Mouse (Mus musculus): ENCODE measurements around the gene Reg3d.
"Not testable (repeated sequence)": the region's sequence is repeated elsewhere in the genome, so short reads cannot be mapped to it uniquely, and the experiment has no call there.

The Reg3d gene

GRCm38 (mm10) chr6:78378765-78379164 is at the start of gene Reg3d:
Reg3d (minus strand) TSS chr6:78378865.
- in situ Hi-C loops (cut with MboI, MseI): no loop called here

DNA sequence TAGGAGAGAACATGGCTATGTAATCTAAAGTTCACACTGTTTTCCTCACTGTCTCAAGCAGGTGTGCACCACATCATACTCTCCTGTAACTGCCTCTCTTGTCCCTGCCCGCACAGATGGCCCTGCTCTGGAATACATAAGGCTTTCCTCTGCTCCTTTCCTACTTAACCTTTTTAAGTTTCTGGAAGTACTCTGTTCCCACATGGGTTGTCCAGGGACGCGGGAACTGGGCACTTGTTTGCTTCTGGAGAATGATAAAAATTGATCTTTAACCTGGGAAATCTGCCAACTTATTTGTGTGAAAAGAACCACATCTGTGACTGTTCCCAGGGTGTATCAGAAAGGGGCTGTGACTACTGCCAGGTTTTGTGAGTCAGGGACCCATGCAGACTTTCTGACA is 46.8 kb upstream of the Reg3d start:
- in situ Hi-C loops (cut with MboI, MseI): no loop called here

DNA sequence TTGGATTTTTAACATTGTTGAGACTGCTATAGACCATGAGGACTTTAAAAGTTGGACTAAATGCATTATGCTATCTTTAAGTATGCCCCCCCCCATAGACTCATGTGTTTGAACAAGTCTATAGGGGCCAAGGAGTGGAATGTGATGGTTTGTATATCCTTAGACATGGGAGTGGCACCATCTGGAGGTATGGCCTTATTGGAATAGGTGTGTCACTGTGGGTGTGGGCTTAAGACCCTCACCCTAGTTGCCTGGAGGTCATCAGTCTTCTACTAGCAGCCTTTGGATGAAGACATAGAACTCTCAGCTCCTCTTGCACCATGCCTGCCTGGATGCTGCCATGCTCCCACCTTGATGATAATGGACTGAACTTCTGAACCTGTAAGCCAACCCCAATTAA is 43.7 kb upstream of the Reg3d start, which contains the start of gene Reg1:
Reg1 (plus strand) TSS at position 301 of the 400 bp plus-strand sequence.
- in situ Hi-C loops (cut with MboI, MseI): loop anchor here in 1 of 2 experiments (5.0 kb wide), 1 partner anchor 50 kb away; the partner anchor contains the start of gene Reg3b

DNA sequence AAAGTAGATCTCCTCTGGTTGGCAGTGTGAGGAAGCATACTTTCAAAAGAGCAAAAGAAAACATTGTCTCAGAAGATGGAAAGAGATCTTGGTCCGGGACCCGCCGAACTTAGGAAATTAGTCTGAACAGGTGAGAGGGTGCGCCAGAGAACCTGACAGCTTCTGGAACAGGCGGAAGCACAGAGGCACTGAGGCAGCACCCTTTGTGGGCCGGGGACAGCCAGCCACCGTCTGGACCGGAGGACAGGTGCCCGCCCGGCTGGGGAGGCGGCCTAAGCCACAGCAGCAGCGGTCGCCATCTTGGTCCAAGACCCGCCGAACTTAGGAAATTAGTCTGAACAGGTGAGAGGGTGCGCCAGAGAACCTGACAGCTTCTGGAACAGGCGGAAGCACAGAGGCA is 16.7 kb upstream of the Reg3d start, which contains the start of gene Reg2:
Reg2 (plus strand) TSS at position 301 of the 400 bp plus-strand sequence.
- in situ Hi-C loops (cut with MboI, MseI): not testable (repeated sequence)

GRCm38 (mm10) chr6:78385609-78386008 is 6.9 kb upstream of the Reg3d start:
- in situ Hi-C loops (cut with MboI, MseI): no loop called here

DNA sequence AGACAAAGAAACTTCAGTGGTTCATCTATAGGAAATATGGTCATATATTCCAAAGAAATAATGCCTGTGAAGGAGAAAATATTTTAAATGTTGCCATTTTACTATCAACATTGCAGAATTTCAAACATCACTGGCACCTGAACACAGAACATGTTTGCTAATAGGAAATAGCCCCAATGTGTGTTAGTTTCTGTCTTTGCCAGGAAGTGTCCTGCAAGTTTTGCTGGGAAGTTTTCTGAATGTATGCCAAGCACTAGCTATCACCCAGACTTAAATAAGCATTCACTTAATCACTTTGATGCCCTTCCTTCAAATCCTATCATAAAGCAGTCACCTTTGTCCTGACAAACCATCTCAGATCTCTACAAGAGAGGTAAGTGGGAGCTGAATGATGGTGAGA is 1.7 kb upstream of the Reg3d start, which contains the start of gene Reg3a:
Reg3a (plus strand) TSS at position 301 of the 400 bp plus-strand sequence.
- in situ Hi-C loops (cut with MboI, MseI): no loop called here

- in situ Hi-C loops (cut with MboI, MseI): loop anchor here in 1 of 2 experiments (5.0 kb wide), 1 partner anchor 52 kb away; the partner anchor contains the start of gene Reg1
Measured at GRCm38 (mm10) chr6:78370357-78370756, 8.3 kb downstream of the Reg3d start, which contains the start of gene Reg3b. Reg3b (plus strand) TSS chr6:78370657.

DNA sequence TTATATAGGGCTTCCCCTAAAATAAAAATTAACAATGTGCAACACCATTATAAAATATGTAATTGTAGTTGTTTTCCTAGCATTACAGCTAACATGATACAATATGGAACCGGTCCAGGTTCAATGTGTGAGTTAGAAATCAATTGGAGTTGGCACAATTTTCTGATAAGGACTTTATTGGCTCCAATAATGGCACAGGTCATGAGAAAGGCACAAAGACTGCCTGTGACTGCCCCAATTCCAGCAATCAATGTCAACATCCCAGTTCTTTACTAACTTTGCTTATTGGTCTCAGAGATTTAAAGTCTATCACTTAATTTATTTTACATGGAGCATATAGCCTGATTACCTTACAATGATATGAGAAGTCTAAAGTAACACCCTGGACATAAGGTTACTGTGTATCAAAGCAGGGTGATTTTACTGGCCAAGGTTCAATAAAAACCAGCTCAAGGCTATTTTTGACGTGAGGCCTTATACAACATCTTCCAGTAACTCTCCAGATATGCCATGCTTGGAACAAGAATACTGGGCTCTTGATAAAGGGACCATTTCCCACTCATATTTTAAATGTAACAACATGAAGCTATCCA is 16.6 kb downstream of the Reg3d start:
- in situ Hi-C loops (cut with MboI, MseI): no loop called here

GRCm38 (mm10) chr6:78341689-78342088 is 37.0 kb downstream of the Reg3d start:
- in situ Hi-C loops (cut with MboI, MseI): no loop called here

GRCm38 (mm10) chr6:78340296-78340695 is 38.4 kb downstream of the Reg3d start:
- in situ Hi-C loops (cut with MboI, MseI): no loop called here

- in situ Hi-C loops (cut with MboI, MseI): no loop called here
Measured at GRCm38 (mm10) chr6:78331919-78332569, 46.6 kb downstream of the Reg3d start.

GRCm38 (mm10) chr6:78329166-78329565 is 49.5 kb downstream of the Reg3d start:
- in situ Hi-C loops (cut with MboI, MseI): no loop called here

- in situ Hi-C loops (cut with MboI, MseI): no loop called here
Measured at GRCm38 (mm10) chr6:78327798-78328197, 50.9 kb downstream of the Reg3d start.

All from T-helper 17 cell (primary cell).